Mouse (Mus musculus) heart, adult 2 months (tissue): ENCODE data around the gene Ttc27.

Experiments used
- CTCF ChIP-seq: fragments of 200-600 bp; IDR thresholded peaks from 2 replicates; pipeline ENCODE4 v1.8.1; 2022; ENCODE audit warnings: antibody characterized with exemption, mild to moderate bottlenecking, moderate library complexity
- EP300 ChIP-seq: fragments of 200-500 bp; IDR thresholded peaks from 2 replicates; pipeline ENCODE4 v1.6.1; 2011; ENCODE audit warnings: low read depth, low read length, control low read depth; ENCODE audit not compliant: insufficient read depth

DNA sequence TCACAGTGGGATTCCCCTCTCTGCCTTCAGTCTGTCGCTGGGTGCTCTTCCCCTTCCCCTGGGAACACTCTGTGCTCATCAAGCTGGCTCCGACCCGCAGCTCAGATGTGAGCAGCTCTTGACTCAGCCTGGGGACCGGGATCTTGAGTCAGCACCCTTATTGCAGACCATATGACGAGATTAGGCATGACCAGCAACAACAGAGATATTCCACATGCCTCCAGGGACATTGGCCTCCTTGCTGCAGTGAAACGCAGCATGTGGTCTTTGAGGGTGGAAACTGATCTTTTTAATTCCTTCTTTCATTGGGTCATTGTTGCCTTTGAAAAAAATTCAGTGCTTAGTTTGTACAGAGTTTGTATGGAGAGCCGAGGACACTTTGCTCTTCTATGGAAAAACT lies 169.5 kb downstream of the Ttc27 start:
- TF ChIP-seq CTCF (no peak), EP300 (no peak)
